Mouse (Mus musculus): Measurements from ENCODE around the gene Bola3. TPM values are rescaled to one million over a fixed set of nuclear protein-coding genes. Genes with fewer than 3 reads are reported as not detected.

Bola3 gene
- total and polyA plus RNA-seq, 2 experiments from 2014 or later, result 11.2 to 71.0 TPM

DNA sequence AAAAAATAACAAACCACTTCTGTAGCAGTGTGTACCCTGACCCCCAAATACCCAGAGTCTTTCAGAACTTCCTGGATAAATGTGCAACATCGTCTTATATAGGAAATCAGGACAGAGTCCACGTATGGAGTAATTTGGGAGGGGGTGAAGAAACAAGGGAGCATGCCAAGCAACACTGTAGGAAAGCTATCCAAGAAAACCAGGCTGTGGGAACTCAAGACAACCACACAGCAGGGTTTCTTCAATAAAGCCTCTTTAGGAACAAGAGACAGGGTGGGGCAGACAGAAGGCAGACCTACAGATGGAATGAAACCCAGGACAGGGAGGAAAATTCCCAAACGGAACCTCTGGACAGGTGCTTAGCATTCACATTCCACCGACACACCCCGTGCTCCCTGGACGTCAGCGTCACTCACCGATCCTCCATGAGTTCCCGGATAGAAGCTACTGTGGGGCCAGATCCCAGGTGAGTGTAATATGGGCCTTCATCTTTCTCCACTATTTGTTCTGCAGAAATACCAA, 36.7 kb downstream of the Bola3 start:
- no peak overlapping the region for H3K9ac ChIP-seq (replicated peaks; ENCODE audit: low read length)

GRCm38 (mm10) chr6:83392166-83392780, 43.3 kb downstream of the Bola3 start:
- TF ChIP-seq CTCF (IDR thresholded peaks at IDR 0.05; ENCODE audit: low read depth), result no peak
- ATAC-seq (no peak), DNase-seq (ENCODE audit: low spot score) (peak; percentile 34)
- Histone ChIP-seq H3K4me2 (ENCODE audit: low read depth, low read length) (no peak overlapping the region), H3K9me3 (ENCODE audit: low read length) (no peaks in the 10 kb centered on the region), H3K27me3 (ENCODE audit: insufficient read depth, low read length) (no peaks in the 10 kb centered on the region), H3K27ac (no peak overlapping the region), H3K36me3 (ENCODE audit: insufficient read depth, low read length) (peaks cover 23% of the 10 kb centered on the region; the same call in 1 of the 2 replicates), H3K4me3 (ENCODE audit: low read length) (no peak overlapping the region), H3K9ac (replicated peaks; ENCODE audit: low read length) (no peak overlapping the region), H3K4me1 (ENCODE audit: insufficient read depth, low read length) (no peaks in the 10 kb centered on the region)
- 70% methylated on average over 8 of the region's 8 CpGs for WGBS

More for the DNA sequence above, 36.7 kb downstream of the Bola3 start:
- TF ChIP-seq CTCF (IDR thresholded peaks at IDR 0.05; ENCODE audit: low read depth), result no peak
- Histone ChIP-seq H3K36me3 (ENCODE audit: insufficient read depth, low read length) (peaks cover 17% of the 10 kb centered on the region; the same call in 1 of the 2 replicates), H3K4me2 (ENCODE audit: low read depth, low read length) (no peak overlapping the region), H3K4me1 (ENCODE audit: insufficient read depth, low read length) (no peaks in the 10 kb centered on the region), H3K27ac (no peak overlapping the region), H3K9me3 (ENCODE audit: low read length) (no peaks in the 10 kb centered on the region), H3K27me3 (ENCODE audit: insufficient read depth, low read length) (no peaks in the 10 kb centered on the region), H3K4me3 (ENCODE audit: low read length) (no peak overlapping the region)
- ATAC-seq, result no peak
- 90% methylated on average over 9 of the region's 9 CpGs for WGBS
- DNase-seq (ENCODE audit: low spot score), result no peak

- H3K9ac ChIP-seq (replicated peaks; ENCODE audit: low read length), result no peak overlapping the region
- ATAC-seq (no peak), DNase-seq (ENCODE audit: low spot score) (no peak)
- H3K9me3 ChIP-seq (ENCODE audit: low read length), result no peaks in the 10 kb centered on the region
- no peaks in the 10 kb centered on the region for H3K4me1 ChIP-seq (ENCODE audit: insufficient read depth, low read length)
- no peak overlapping the region for H3K4me2 ChIP-seq (ENCODE audit: low read depth, low read length)
- TF ChIP-seq CTCF (IDR thresholded peaks at IDR 0.05; ENCODE audit: low read depth), result no peak
- H3K27me3 ChIP-seq (ENCODE audit: insufficient read depth, low read length), result no peaks in the 10 kb centered on the region
- WGBS, result 98% methylated on average over 4 of the region's 4 CpGs
- H3K4me3 ChIP-seq (ENCODE audit: low read length), result no peak overlapping the region
- H3K27ac ChIP-seq, result no peak overlapping the region
- H3K36me3 ChIP-seq (ENCODE audit: insufficient read depth, low read length), result peaks cover 30% of the 10 kb centered on the region
These were observed 45.2 kb downstream of the Bola3 start for GRCm38 (mm10) chr6:83394122-83394521.

GRCm38 (mm10) chr6:83395544-83396229, 46.7 kb downstream of the Bola3 start:
- Histone ChIP-seq H3K4me3 (ENCODE audit: low read length) (no peak overlapping the region), H3K4me2 (ENCODE audit: low read depth, low read length) (no peak overlapping the region), H3K36me3 (ENCODE audit: insufficient read depth, low read length) (peaks cover 30% of the 10 kb centered on the region), H3K9me3 (ENCODE audit: low read length) (no peaks in the 10 kb centered on the region), H3K4me1 (ENCODE audit: insufficient read depth, low read length) (no peaks in the 10 kb centered on the region), H3K9ac (replicated peaks; ENCODE audit: low read length) (no peak overlapping the region), H3K27ac (no peak overlapping the region), H3K27me3 (ENCODE audit: insufficient read depth, low read length) (no peaks in the 10 kb centered on the region)
- 94% methylated on average over 15 of the region's 15 CpGs for WGBS
- ATAC-seq, result no peak
- DNase-seq (ENCODE audit: low spot score), result no peak
- no peak for TF ChIP-seq CTCF (IDR thresholded peaks at IDR 0.05; ENCODE audit: low read depth)

DNA sequence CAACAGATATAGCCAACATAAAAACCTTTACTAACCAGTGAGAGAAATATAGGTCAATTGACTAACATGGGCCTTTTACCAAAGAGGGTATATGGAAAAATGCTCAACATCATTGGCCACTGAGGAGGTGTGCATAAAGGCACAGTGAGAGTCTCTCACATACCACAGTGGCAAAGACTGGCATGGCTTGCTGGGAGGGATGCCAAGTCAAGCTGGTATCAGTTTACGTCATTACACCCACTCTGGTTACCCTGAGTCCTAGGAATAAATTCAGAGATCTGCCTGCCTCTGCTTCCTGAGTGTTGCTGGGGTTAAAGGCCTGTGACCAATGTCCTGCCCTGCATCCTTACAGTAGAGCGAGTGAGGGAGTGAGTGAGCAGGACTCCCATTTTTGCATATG, 47.8 kb downstream of the Bola3 start:
- Histone ChIP-seq H3K9me3 (ENCODE audit: low read length) (no peaks in the 10 kb centered on the region), H3K36me3 (ENCODE audit: insufficient read depth, low read length) (peaks cover 31% of the 10 kb centered on the region), H3K27ac (no peak overlapping the region), H3K4me1 (ENCODE audit: insufficient read depth, low read length) (no peaks in the 10 kb centered on the region), H3K4me2 (ENCODE audit: low read depth, low read length) (no peak overlapping the region), H3K9ac (replicated peaks; ENCODE audit: low read length) (no peak overlapping the region), H3K27me3 (ENCODE audit: insufficient read depth, low read length) (no peaks in the 10 kb centered on the region), H3K4me3 (ENCODE audit: low read length) (no peak overlapping the region)
- WGBS, result 80% methylated on average over 2 of the region's 2 CpGs
- TF ChIP-seq CTCF (IDR thresholded peaks at IDR 0.05; ENCODE audit: low read depth), result no peak
- no peak for ATAC-seq
- DNase-seq (ENCODE audit: low spot score), result no peak

GRCm38 (mm10) chr6:83397728-83398127, 48.8 kb downstream of the Bola3 start:
- H3K9me3 ChIP-seq (ENCODE audit: low read length), result no peaks in the 10 kb centered on the region
- H3K4me1 ChIP-seq (ENCODE audit: insufficient read depth, low read length), result no peaks in the 10 kb centered on the region
- no peak overlapping the region for H3K4me2 ChIP-seq (ENCODE audit: low read depth, low read length)
- DNase-seq (ENCODE audit: low spot score), result no peak
- no peak for TF ChIP-seq CTCF (IDR thresholded peaks at IDR 0.05; ENCODE audit: low read depth)
- H3K36me3 ChIP-seq (ENCODE audit: insufficient read depth, low read length), result peaks cover 41% of the 10 kb centered on the region
- no peak for ATAC-seq
- H3K9ac ChIP-seq (replicated peaks; ENCODE audit: low read length), result no peak overlapping the region
- no peak overlapping the region for H3K4me3 ChIP-seq (ENCODE audit: low read length)
- 80% methylated on average over 8 of the region's 8 CpGs for WGBS
- H3K27ac ChIP-seq, result no peak overlapping the region
- no peaks in the 10 kb centered on the region for H3K27me3 ChIP-seq (ENCODE audit: insufficient read depth, low read length)

DNA sequence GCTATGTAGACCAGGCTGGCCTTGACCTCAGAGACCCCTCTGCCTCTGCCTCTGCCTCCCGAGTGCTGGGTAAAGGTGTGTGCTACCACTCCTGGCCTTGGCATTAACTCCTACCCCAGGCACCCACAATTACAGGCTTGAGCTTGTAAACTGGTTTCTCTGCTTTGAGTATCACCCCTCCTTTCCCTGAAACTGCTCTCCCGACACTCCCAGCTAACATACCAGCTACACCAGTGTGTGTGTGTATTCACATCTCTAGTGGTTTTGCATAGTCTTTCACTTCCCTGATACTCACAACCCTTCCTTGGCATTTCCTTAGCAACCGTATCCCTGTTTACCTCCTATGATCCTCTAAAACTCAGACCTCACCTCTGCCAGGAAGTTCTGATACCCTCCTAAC, 50.8 kb downstream of the Bola3 start:
- no peak for ATAC-seq
- peaks cover 47% of the 10 kb centered on the region for H3K36me3 ChIP-seq (ENCODE audit: insufficient read depth, low read length)
- TF ChIP-seq CTCF (IDR thresholded peaks at IDR 0.05; ENCODE audit: low read depth), result no peak

More for the DNA sequence above, 50.8 kb downstream of the Bola3 start:
- H3K4me3 ChIP-seq (ENCODE audit: low read length), result no peak overlapping the region
- no peak overlapping the region for H3K4me2 ChIP-seq (ENCODE audit: low read depth, low read length)
- WGBS, result 85% methylated on average over 3 of the region's 3 CpGs
- H3K9ac ChIP-seq (replicated peaks; ENCODE audit: low read length), result no peak overlapping the region
- no peaks in the 10 kb centered on the region for H3K4me1 ChIP-seq (ENCODE audit: insufficient read depth, low read length)
- H3K27me3 ChIP-seq (ENCODE audit: insufficient read depth, low read length), result no peaks in the 10 kb centered on the region
- H3K9me3 ChIP-seq (ENCODE audit: low read length), result no peaks in the 10 kb centered on the region
- no peak for DNase-seq (ENCODE audit: low spot score)
- no peak overlapping the region for H3K27ac ChIP-seq
